Mouse (Mus musculus): Measurements from ENCODE around the gene Daam1. TPM values are rescaled to one million over a fixed set of nuclear protein-coding genes. Genes with fewer than 3 reads are reported as not detected.

Daam1 gene
- polyA plus RNA-seq, 1 experiment = 52.8 TPM

DNA sequence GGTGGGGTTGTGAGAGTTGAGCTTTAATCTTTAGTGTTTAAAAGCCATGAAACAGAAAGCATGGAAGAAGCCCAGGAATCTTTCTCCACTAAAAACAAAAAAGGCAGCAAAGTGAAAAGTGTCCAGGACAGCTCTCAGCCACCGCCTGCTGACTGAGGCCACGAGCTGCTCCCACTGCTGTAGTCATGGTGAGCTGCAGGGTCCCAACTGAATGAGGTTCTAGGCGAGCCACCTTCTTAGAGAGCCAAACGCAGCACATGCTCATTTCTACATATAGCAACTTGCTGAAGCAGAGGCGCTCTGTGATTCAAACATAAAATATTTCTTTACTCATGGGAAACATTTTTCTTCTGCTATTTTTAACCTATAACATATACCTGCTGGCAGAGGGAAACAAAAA is 150.9 kb downstream of the Daam1 start:
- no peak overlapping the region for H3K4me3 ChIP-seq (replicated peaks)
- peaks cover 99% of the 10 kb centered on the region for H3K36me3 ChIP-seq (replicated peaks; ENCODE audit: low read length)
- H3K9me3 ChIP-seq = no peaks in the 10 kb centered on the region
- H3K4me1 ChIP-seq = peaks cover 69% of the 10 kb centered on the region
- no peaks in the 10 kb centered on the region for H3K27me3 ChIP-seq (replicated peaks)
- no peak for TF ChIP-seq FLI1 (IDR thresholded peaks at IDR 0.05; ENCODE audit: low read length)
- TF ChIP-seq GATA1 (IDR thresholded peaks at IDR 0.05; ENCODE audit: borderline replicate concordance, low read length) = no peak

DNA sequence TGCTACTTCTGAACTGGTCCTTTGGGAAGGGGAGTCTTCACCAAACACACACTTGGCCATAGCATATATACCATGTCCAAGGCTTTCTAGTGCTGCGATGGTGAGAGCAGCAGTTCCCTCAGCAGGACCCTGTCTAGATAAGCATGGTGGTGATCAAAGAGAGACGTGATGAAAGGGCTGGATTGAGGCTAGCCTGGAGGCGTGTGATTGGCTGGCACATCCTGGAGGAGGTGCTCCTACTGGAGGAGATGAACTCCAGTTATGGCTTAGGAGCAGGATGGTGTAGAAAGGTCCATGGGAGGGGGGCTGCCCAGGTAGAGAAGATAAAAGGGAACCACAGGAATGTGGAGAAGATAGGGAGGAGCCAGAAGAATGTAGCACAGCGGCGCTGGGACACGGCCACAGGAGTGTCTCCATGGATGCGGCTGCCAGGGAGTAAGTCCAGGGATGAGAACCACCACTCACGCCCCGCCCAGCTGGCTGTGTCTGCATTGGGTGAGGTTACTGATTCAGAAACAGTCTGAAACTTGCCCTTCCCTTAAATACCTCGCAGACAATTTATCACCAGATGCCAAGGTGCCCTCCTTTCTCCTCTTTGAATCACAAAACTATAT is 152.3 kb downstream of the Daam1 start:
- Histone ChIP-seq H3K4me1 (peaks cover 56% of the 10 kb centered on the region), H3K4me3 (replicated peaks) (no peak overlapping the region), H3K27me3 (replicated peaks) (no peaks in the 10 kb centered on the region), H3K36me3 (replicated peaks; ENCODE audit: low read length) (peaks cover 99% of the 10 kb centered on the region), H3K9me3 (no peaks in the 10 kb centered on the region)
- TF ChIP-seq GATA1 (IDR thresholded peaks at IDR 0.05; ENCODE audit: borderline replicate concordance, low read length) = no peak
- TF ChIP-seq FLI1 (IDR thresholded peaks at IDR 0.05; ENCODE audit: low read length) = no peak

DNA sequence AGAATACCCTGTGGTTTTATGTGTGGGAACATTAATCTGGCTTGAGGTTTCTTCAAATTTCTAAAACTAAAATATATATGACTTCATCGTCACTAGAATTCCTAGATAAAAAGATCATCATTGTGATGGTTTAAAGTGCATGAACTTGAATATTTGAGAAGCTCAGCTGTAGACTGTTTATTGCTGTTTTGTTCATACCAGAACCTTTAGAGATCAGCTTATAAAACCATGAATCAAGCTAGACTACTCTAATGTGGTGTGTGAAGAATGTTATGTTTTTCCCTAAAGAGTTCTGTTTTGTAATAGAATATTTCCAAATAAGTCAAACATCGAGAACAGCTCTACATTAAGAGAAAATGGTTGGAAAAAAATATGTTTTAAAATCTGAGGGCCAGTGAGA is 156.3 kb downstream of the Daam1 start:
- Histone ChIP-seq H3K27me3 (replicated peaks) (no peaks in the 10 kb centered on the region), H3K36me3 (replicated peaks; ENCODE audit: low read length) (peaks cover 100% of the 10 kb centered on the region), H3K4me3 (replicated peaks) (no peak overlapping the region), H3K4me1 (peaks cover 35% of the 10 kb centered on the region; the same call in 1 of the 2 replicates), H3K9me3 (no peaks in the 10 kb centered on the region)
- TF ChIP-seq FLI1 (IDR thresholded peaks at IDR 0.05; ENCODE audit: low read length) = no peak
- TF ChIP-seq GATA1 (IDR thresholded peaks at IDR 0.05; ENCODE audit: borderline replicate concordance, low read length) = no peak

DNA sequence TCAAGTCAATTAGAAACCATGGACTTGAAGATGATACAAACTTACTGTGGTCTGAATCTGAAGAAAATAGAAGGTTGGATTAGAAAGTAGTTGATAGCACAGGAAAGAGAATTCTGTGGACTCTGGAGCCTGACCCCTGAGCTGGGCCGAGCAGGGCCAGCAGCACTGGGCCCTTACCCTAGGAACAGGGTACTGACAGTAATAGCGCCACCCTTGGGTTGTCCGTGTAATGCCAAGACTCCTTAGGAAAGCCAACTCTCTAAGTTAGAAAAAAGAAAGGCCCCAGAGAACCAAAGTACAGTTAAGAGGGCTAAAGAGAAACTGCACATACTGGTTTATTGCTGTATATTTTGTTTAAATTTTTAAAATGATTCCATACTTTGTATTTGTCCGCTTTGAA is 157.0 kb downstream of the Daam1 start:
- Histone ChIP-seq H3K4me3 (replicated peaks) (no peak overlapping the region), H3K36me3 (replicated peaks; ENCODE audit: low read length) (peaks cover 100% of the 10 kb centered on the region), H3K4me1 (peaks cover 37% of the 10 kb centered on the region; the same call in 1 of the 2 replicates), H3K9me3 (no peaks in the 10 kb centered on the region), H3K27me3 (replicated peaks) (no peaks in the 10 kb centered on the region)
- TF ChIP-seq GATA1 (IDR thresholded peaks at IDR 0.05; ENCODE audit: borderline replicate concordance, low read length) (no peak), FLI1 (IDR thresholded peaks at IDR 0.05; ENCODE audit: low read length) (no peak)

DNA sequence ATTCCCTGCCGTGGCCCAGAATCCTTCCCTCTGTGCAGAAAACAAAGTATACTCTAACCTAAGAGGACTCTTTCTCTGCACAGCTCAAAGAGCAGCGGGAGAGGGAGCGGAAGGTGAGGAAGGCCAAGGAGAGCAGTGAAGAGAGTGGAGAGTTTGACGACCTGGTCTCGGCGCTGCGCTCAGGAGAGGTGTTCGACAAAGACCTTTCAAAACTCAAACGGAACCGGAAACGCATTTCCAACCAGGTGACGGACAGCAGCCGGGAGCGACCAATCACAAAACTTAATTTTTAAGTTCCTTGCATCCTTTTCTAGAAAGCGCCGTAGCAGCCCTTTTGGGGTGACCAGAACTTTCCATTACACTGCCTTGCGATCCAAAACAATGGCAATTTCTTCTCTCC is 158.7 kb downstream of the Daam1 start:
- Histone ChIP-seq H3K9me3 (no peaks in the 10 kb centered on the region), H3K36me3 (replicated peaks; ENCODE audit: low read length) (peaks cover 100% of the 10 kb centered on the region), H3K27me3 (replicated peaks) (no peaks in the 10 kb centered on the region), H3K4me3 (replicated peaks) (no peak overlapping the region), H3K4me1 (peaks cover 29% of the 10 kb centered on the region; the same call in 1 of the 2 replicates)
- TF ChIP-seq GATA1 (IDR thresholded peaks at IDR 0.05; ENCODE audit: borderline replicate concordance, low read length) = no peak
- TF ChIP-seq FLI1 (IDR thresholded peaks at IDR 0.05; ENCODE audit: low read length) = no peak

DNA sequence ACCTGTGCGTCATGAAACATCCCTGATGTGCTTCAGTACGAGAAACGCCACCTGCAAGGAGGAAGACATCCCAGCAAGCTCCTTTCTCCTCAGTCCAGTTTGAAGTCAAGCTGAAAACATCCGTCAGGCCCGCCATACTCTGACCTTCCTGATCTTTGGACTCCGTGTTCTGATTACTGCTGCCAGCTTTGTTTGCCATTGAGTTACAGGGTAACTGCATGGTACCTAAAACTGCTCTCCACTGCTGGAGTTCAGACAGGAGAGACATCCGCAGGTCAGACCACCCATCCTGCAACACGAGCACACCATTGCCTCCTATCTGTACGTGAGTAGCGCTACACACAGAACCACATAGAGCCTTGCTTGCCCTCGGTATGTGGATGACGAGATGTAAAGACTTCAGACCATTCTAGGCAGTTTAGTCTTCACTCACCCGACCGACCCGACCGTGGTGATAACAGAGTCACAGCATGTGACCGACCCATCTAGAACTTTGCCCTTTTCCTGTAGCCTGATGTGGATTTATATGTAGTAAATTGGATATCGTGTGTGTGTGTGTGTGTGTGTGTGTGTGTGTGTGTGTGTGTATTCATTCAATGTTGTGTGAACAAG is 161.8 kb downstream of the Daam1 start:
- no peak for TF ChIP-seq FLI1 (IDR thresholded peaks at IDR 0.05; ENCODE audit: low read length)
- Histone ChIP-seq H3K9me3 (no peaks in the 10 kb centered on the region), H3K4me1 (peaks cover 21% of the 10 kb centered on the region; the same call in 1 of the 2 replicates), H3K36me3 (replicated peaks; ENCODE audit: low read length) (peaks cover 86% of the 10 kb centered on the region), H3K4me3 (replicated peaks) (no peak overlapping the region), H3K27me3 (replicated peaks) (no peaks in the 10 kb centered on the region)

DNA sequence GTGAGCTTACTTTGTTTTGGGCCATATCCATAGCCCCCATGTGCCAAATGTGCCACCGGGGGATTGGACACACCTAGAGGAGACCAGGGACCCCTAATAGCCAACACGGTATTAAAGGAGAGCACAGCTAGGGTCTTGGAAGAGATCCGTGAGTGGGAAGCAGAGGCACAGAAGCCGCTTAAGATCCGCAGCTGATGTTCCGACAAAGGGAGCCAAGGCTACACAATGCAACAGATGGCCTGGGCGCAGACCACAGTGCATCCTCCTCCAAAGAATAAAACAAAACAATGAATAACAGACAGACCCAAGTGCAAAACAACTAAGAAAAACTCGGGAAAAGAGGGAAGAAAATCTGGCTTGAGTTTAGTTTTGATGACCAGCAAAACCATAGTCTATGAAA is 165.0 kb downstream of the Daam1 start:
- Histone ChIP-seq H3K27me3 (replicated peaks) (no peaks in the 10 kb centered on the region), H3K4me3 (replicated peaks) (no peak overlapping the region), H3K9me3 (no peaks in the 10 kb centered on the region), H3K36me3 (replicated peaks; ENCODE audit: low read length) (peaks cover 55% of the 10 kb centered on the region), H3K4me1 (peaks cover 20% of the 10 kb centered on the region)
- TF ChIP-seq GATA1 (IDR thresholded peaks at IDR 0.05; ENCODE audit: borderline replicate concordance, low read length) (no peak), FLI1 (IDR thresholded peaks at IDR 0.05; ENCODE audit: low read length) (no peak)

DNA sequence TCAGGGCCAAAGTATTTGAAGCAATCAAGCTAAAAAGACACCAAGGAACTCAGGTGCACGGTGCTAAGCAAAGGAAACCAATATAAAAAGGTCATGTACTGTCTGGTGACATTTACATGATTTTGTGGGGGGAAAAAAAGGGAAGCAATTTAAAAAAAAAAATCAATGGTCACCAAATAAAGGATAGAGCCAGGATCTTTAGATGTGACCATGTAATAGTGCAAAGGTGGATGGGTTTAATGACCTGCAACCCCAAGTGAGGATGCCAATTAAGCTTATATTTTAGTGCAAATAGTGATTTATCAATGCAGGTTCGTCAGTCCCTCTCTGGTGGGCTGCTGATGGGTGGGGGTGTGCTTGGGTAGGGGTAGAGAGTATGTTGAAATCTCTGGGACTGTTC is 166.0 kb downstream of the Daam1 start:
- peaks cover 20% of the 10 kb centered on the region for H3K4me1 ChIP-seq
- no peaks in the 10 kb centered on the region for H3K27me3 ChIP-seq (replicated peaks)
- TF ChIP-seq GATA1 (IDR thresholded peaks at IDR 0.05; ENCODE audit: borderline replicate concordance, low read length) (no peak), FLI1 (IDR thresholded peaks at IDR 0.05; ENCODE audit: low read length) (no peak)
- H3K36me3 ChIP-seq (replicated peaks; ENCODE audit: low read length) = peaks cover 44% of the 10 kb centered on the region
- peaks cover under 1% of the 10 kb centered on the region; the same call in 1 of the 2 replicates for H3K9me3 ChIP-seq
- no peak overlapping the region for H3K4me3 ChIP-seq (replicated peaks)

DNA sequence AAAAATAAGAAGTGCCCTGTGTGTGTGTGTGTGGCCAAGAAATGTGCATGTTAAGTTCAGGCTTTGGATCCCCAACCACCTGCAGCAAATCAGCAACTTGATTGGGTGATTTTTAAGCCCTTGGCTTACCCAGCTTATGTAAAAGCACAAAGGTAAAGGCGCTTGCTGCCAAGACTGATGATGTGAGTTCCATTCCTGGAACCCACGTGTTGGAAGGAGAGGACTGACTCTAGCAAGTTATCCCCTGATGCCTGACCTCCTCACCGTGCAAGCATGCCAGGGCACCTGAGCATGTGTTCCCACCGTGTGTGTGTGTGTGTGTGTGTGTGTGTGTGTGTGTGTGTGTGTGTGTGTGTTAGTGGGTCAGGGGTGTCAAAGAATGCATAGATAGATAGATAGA is 166.5 kb downstream of the Daam1 start:
- peaks cover 18% of the 10 kb centered on the region for H3K4me1 ChIP-seq

DNA sequence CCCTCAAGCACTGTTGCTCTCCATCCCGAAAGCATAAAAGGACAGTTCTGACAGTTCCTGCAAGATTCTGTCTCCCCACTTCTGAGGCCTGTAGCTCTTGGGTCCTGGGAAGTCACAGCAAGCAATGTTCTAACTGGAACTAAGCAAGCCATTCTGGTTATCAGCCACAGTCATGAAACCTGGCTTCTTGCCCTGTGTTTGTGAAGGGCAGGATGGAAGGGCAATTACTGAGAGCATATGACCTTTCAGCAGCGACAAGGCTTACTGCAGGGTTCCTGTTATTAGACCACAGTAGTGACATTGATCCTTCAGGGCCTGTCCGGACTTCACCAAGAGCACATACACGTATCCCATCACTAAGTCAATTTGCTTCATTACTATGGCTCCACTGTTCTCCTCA is 167.8 kb downstream of the Daam1 start:
- H3K4me3 ChIP-seq (replicated peaks) = no peak overlapping the region
- TF ChIP-seq FLI1 (IDR thresholded peaks at IDR 0.05; ENCODE audit: low read length) (no peak), GATA1 (IDR thresholded peaks at IDR 0.05; ENCODE audit: borderline replicate concordance, low read length) (no peak)
- peaks cover 4% of the 10 kb centered on the region for H3K9me3 ChIP-seq
- peaks cover 13% of the 10 kb centered on the region for H3K4me1 ChIP-seq
- peaks cover 26% of the 10 kb centered on the region for H3K36me3 ChIP-seq (replicated peaks; ENCODE audit: low read length)
- H3K27me3 ChIP-seq (replicated peaks) = no peaks in the 10 kb centered on the region

More for the DNA sequence above, 166.5 kb downstream of the Daam1 start:
- TF ChIP-seq GATA1 (IDR thresholded peaks at IDR 0.05; ENCODE audit: borderline replicate concordance, low read length) = no peak
- no peak for TF ChIP-seq FLI1 (IDR thresholded peaks at IDR 0.05; ENCODE audit: low read length)
- no peaks in the 10 kb centered on the region for H3K27me3 ChIP-seq (replicated peaks)
- H3K4me3 ChIP-seq (replicated peaks) = no peak overlapping the region
- H3K36me3 ChIP-seq (replicated peaks; ENCODE audit: low read length) = peaks cover 39% of the 10 kb centered on the region
- peaks cover 4% of the 10 kb centered on the region for H3K9me3 ChIP-seq
